13 mouse cellular contexts compared by ENCODE assay signal in genomic region chr19:45002301-45002700, GRCm38 (mm10). TPM values are rescaled to one million over a fixed set of nuclear protein-coding genes. Genes with fewer than 3 reads are reported as not detected.
A peak's percentile ranks its signal among the peaks of the same experiment; 100 is the strongest.
DNase-seq lines count a peak whose midpoint lies in the region; TF ChIP-seq lines count a peak whose summit lies in the region.
"Had no signal": no experiment of that assay in that cellular context is flagged by ENCODE, and none has a peak within 500 bp of the region (broad histone marks: within the 10 kb centered on the region; RNA-seq: fewer than 3 reads in every experiment).

No protein-coding gene starts in this region.

- TF ChIP-seq RAD21 in CH12.LX (IDR thresholded peaks at IDR 0.05; ENCODE audit: low read depth, low read length) = peak; percentile 25

- H3K9ac ChIP-seq in CH12.LX (ENCODE audit: insufficient read depth, low read depth) = no peak overlapping the region
- H3K9ac ChIP-seq: embryonic facial prominence, embryonic 13.5 days; heart, embryonic 12.5 days; liver, embryonic 13.5 days had no signal

- no peaks in the 10 kb centered on the region for H3K9me3 ChIP-seq in CH12.LX (replicated peaks; ENCODE audit: low read length)
- H3K9me3 ChIP-seq: embryonic facial prominence, embryonic 13.5 days; heart, embryonic 12.5 days; liver, embryonic 13.5 days had no signal

- H3K79me2 ChIP-seq in CH12.LX (replicated peaks; ENCODE audit: control insufficient read depth, extremely low read depth, insufficient read depth, poor library complexity, severe bottlenecking) = peaks cover 8% of the 10 kb centered on the region

- no peak for TF ChIP-seq POLR2A in CH12.LX (IDR thresholded peaks at IDR 0.05; ENCODE audit: low read depth, low read length)

- peak; percentile 83 for DNase-seq in heart, adult 11 months
- no peak for DNase-seq in heart, adult 18-20 months
- DNase-seq in left cerebral cortex, adult 2 months (ENCODE audit: extremely low spot score in 1 of 2, low spot score in 2 of 2) = no peak
- DNase-seq in left cerebral cortex, postnatal 14 days (ENCODE audit: low spot score in 2 of 2) = no peak
- DNase-seq in CH12.LX (ENCODE audit: extremely low read depth) (no peak), NIH3T3 (ENCODE audit: low read depth) (peak; percentile 26)
- DNase-seq in T-cell, adult 2 months (ENCODE audit: low spot score) = no peak
- DNase-seq: liver, embryonic 13.5 days had no signal

- H3K4me1 ChIP-seq in CH12.LX (ENCODE audit: control insufficient read depth in 1 of 2, insufficient read depth in 2 of 2) = peaks cover 10 to 40% of the 10 kb centered on the region in 2 experiments

- no peaks in the 10 kb centered on the region for H3K27me3 ChIP-seq in CH12.LX (replicated peaks)
- H3K27me3 ChIP-seq: embryonic facial prominence, embryonic 13.5 days; heart, embryonic 12.5 days; liver, embryonic 13.5 days had no signal

- dilution Hi-C loops in CH12.LX (cut with MboI; ENCODE audit: extremely low pct_ligation_motif_present, extremely low pct_unique_long_range_greater_than_20kb, low sequenced_read_pairs) = no loop called here

- TF ChIP-seq CTCF in left cerebral cortex, adult 2 months (IDR thresholded peaks at IDR 0.05) = peak; percentile 28
- TF ChIP-seq CTCF in CH12.LX (conservative IDR thresholded peaks at IDR 0.05 in 1 of 2, IDR thresholded peaks at IDR 0.05 in 1 of 2; ENCODE audit: low read depth in 2 of 2, low read length in 2 of 2) = peak in 1 of 2 experiments; percentile 42; a peak in 2 of 4 replicates

- no peak overlapping the region for H3K4me3 ChIP-seq in left cerebral cortex, adult 2 months
- H3K4me3 ChIP-seq in CH12.LX (replicated peaks in 1 of 3; ENCODE audit: low read depth in 2 of 3, low read length in 2 of 3, poor library complexity in 1 of 3) = no peak overlapping the region
- H3K4me3 ChIP-seq: embryonic facial prominence, embryonic 13.5 days; heart, embryonic 12.5 days; liver, embryonic 13.5 days; myocyte had no signal

- TF ChIP-seq EP300 in CH12.LX (IDR thresholded peaks at IDR 0.05; ENCODE audit: low read length) = no peak

- in situ Hi-C loops in CH12.LX (cut with MboI; ENCODE audit: low pct_ligation_motif_present, low pct_unique_long_range_greater_than_20kb, low sequenced_read_pairs) = no loop called here

- peaks cover 29 to 72% of the 10 kb centered on the region in 2 experiments for H3K36me3 ChIP-seq in CH12.LX (replicated peaks in 1 of 2; ENCODE audit: control insufficient read depth in 1 of 2, insufficient read depth in 1 of 2, low read length in 1 of 2)

- intact Hi-C loops in left cerebral cortex, adult 2 months (cut with DNase I) = no loop called here
- intact Hi-C loops in left cerebral cortex, postnatal 14 days (cut with DNase I) = no loop called here

- H3K4me2 ChIP-seq in CH12.LX (ENCODE audit: insufficient read depth, low read depth, poor library complexity, severe bottlenecking) = no peak overlapping the region
- H3K4me2 ChIP-seq: embryonic facial prominence, embryonic 13.5 days; heart, embryonic 12.5 days; liver, embryonic 13.5 days had no signal

- H3K27ac ChIP-seq in left cerebral cortex, adult 2 months = no peak overlapping the region
- H3K27ac ChIP-seq in CH12.LX (ENCODE audit: insufficient read depth, low read depth) = no peak overlapping the region
- H3K27ac ChIP-seq: embryonic facial prominence, embryonic 13.5 days; liver, embryonic 13.5 days had no signal

TF ChIP-seq in CH12.LX, 34 proteins besides CTCF, POLR2A, EP300 and RAD21:
- TF ChIP-seq PAX5 (IDR thresholded peaks at IDR 0.05; ENCODE audit: low read length) (no peak), MXI1 (IDR thresholded peaks at IDR 0.05; ENCODE audit: low read depth, low read length) (no peak), MAFK (IDR thresholded peaks at IDR 0.05; ENCODE audit: insufficient replicate concordance, low read length) (no peak), ELF1 (IDR thresholded peaks at IDR 0.05; ENCODE audit: low read depth, low read length) (no peak), SIN3A (IDR thresholded peaks at IDR 0.05; ENCODE audit: low read length) (no peak), ZKSCAN1 (IDR thresholded peaks at IDR 0.05; ENCODE audit: borderline replicate concordance, low read depth, low read length) (no peak), JUN (IDR thresholded peaks at IDR 0.05; ENCODE audit: insufficient read depth, low read depth, low read length) (no peak), MAZ (IDR thresholded peaks at IDR 0.05; ENCODE audit: low read depth, low read length) (no peak), USF1 (IDR thresholded peaks at IDR 0.05; ENCODE audit: low read depth, low read length) (no peak), CHD2 (IDR thresholded peaks at IDR 0.05; ENCODE audit: low read length) (no peak), IRF4 (IDR thresholded peaks at IDR 0.05; ENCODE audit: low read depth, low read length) (no peak), CHD1 (IDR thresholded peaks at IDR 0.05; ENCODE audit: low read depth, low read length) (no peak), ETS1 (conservative IDR thresholded peaks at IDR 0.05; ENCODE audit: low read depth, low read length) (no peak), ZMIZ1 (IDR thresholded peaks at IDR 0.05; ENCODE audit: low read depth, low read length) (no peak)

RNA-seq across cellular contexts. Expression of gene Twnk, which starts 3.2 kb away (rescaled TPM):
- 10 to 100 TPM; 32.5 to 32.8 TPM for total RNA-seq in heart, adult 18-20 months (2021)
- total RNA-seq in left cerebral cortex, adult 2 months (2021) = 10 to 100 TPM; 12.9 to 14.8 TPM
- total RNA-seq in left cerebral cortex, postnatal 14 days (2021) = 10 to 100 TPM; 13.2 to 14.7 TPM
- total RNA-seq in CH12.LX (2012; rRNA removed) = 18.9 and 21.9 TPM in 2 replicates
- 12.4 and 14.0 TPM in 2 replicates for total RNA-seq in CH12.LX (2014; rRNA removed)
- polyA plus RNA-seq in CH12.LX (2012; ENCODE audit: insufficient read length, low read depth) = 30.1 and 32.4 TPM in 2 replicates

RNA-seq across cellular contexts. Expression of gene Mrpl43, which starts 3.9 kb away (rescaled TPM):
- 10 to 100 TPM; 54.3 to 58.2 TPM for total RNA-seq in heart, adult 18-20 months (2021)
- 10 to 100 TPM; 40.9 to 41.8 TPM for total RNA-seq in left cerebral cortex, adult 2 months (2021)
- 10 to 100 TPM; 41.2 to 44.6 TPM for total RNA-seq in left cerebral cortex, postnatal 14 days (2021)
- total RNA-seq in CH12.LX (2012; rRNA removed) (72.7 and 76.6 TPM in 2 replicates), CH12.LX (2014; rRNA removed) (63.5 and 72.7 TPM in 2 replicates)
- 75.1 and 77.9 TPM in 2 replicates for polyA plus RNA-seq in CH12.LX (2012; ENCODE audit: insufficient read length, low read depth)

RNA-seq across cellular contexts. Expression of gene Lzts2, which starts 11.9 kb away (rescaled TPM):
- 10 to 100 TPM; 55.3 to 58.9 TPM for total RNA-seq in heart, adult 18-20 months (2021)
- total RNA-seq in left cerebral cortex, adult 2 months (2021) = 10 to 100 TPM; 36.5 to 39.1 TPM
- 10 to 100 TPM; 28.9 to 31.6 TPM for total RNA-seq in left cerebral cortex, postnatal 14 days (2021)
- total RNA-seq in CH12.LX (2012; rRNA removed) (17.5 and 22.1 TPM in 2 replicates), CH12.LX (2014; rRNA removed) (0.68 and 0.73 TPM in 2 replicates)
- 2.2 and 3.1 TPM in 2 replicates for polyA plus RNA-seq in CH12.LX (2012; ENCODE audit: insufficient read length, low read depth)

RNA-seq across cellular contexts. Expression of gene Sema4g, which starts 13.4 kb away (rescaled TPM):
- total RNA-seq in heart, adult 18-20 months (2021) = under 1 TPM; 0.28 to 0.50 TPM
- 10 to 100 TPM; 19.4 to 24.4 TPM for total RNA-seq in left cerebral cortex, adult 2 months (2021)
- 10 to 100 TPM; 36.2 to 37.5 TPM for total RNA-seq in left cerebral cortex, postnatal 14 days (2021)
- 0.55 and 1.1 TPM in 2 replicates for total RNA-seq in CH12.LX (2012; rRNA removed)
- total RNA-seq in CH12.LX (2014; rRNA removed) = 0.38 and 0.71 TPM in 2 replicates
- 8.3 and 8.4 TPM in 2 replicates for polyA plus RNA-seq in CH12.LX (2012; ENCODE audit: insufficient read length, low read depth)

RNA-seq across cellular contexts. Expression of gene Pdzd7, which starts 43.2 kb away (rescaled TPM):
- total RNA-seq in heart, adult 18-20 months (2021) = not detected
- total RNA-seq in left cerebral cortex, adult 2 months (2021) = 1 to 10 TPM; 5.2 to 6.1 TPM
- total RNA-seq in left cerebral cortex, postnatal 14 days (2021) = 1 to 10 TPM; 3.3 to 3.4 TPM
- total RNA-seq in CH12.LX (2012; rRNA removed) (0.04 and 0.17 TPM in 2 replicates), CH12.LX (2014; rRNA removed) (0.12 and 0.20 TPM in 2 replicates)
- 0.15 TPM in 1 of 2 replicates, not detected in the other for polyA plus RNA-seq in CH12.LX (2012; ENCODE audit: insufficient read length, low read depth)
- total RNA-seq: hematopoietic stem cell, adult 5-6 weeks; megakaryocyte progenitor cell, adult 5-6 weeks had no signal
- polyA plus RNA-seq: liver, embryonic 13.5 days had no signal

Comparison
In these comparisons a context has a peak if more than half of its experiments do, and no peak if none do; other contexts are left out.
1. DNase-seq: peak in heart, adult 11 months (single experiment) and NIH3T3 (single experiment); none in heart, adult 18-20 months (0 of 2), left cerebral cortex, adult 2 months (0 of 2), left cerebral cortex, postnatal 14 days (0 of 2), CH12.LX (single experiment) and T-cell, adult 2 months (single experiment).